Mouse (Mus musculus) urinary bladder, postnatal 4 days (tissue): ENCODE measurements around the gene Smim24.

Source experiments
- DNase-seq, 2 experiments: peaks; one replicate each; pipeline ENCODE4 v3.0.0; 2021 to 2022; ENCODE audit warnings: low spot score in 2 of 2

The Smim24 gene

DNA sequence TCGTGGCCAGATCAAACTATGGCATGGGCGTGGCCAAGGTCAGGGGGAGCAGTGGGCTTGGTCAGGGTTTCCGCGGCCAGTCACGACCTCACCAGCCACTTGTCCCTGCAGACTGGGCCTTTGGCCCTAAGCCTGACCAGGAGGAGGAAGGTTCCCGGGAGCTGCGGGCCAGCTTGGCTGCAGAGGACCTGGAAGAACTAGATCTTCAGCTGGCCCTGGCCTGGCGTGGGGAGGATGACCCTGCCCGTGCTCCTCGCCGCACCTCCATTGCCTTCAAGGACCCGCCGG lies 2.2 kb upstream of the Smim24 start:
- DNase-seq: no peak

DNA sequence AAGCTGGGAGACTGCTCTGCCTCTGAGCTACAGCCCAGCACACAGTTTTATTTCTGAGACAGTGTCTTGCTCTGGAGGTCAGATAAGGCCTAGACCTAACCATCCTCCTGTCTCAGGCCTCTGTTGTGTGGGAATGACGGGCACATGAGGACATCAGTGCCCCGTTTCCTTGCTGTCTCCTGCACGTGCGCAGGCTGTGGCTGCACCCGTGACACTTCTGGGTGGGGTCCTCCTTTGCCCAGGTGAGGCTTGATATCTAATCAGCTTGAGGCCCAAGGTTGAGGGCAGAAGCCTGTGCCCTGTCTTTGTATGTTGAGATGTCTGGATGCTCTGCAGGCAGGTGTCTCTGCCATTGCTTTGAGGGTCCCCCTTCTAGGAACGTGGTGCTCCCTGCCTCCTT lies 581 bp upstream of the Smim24 start:
- DNase-seq: no peak

DNA sequence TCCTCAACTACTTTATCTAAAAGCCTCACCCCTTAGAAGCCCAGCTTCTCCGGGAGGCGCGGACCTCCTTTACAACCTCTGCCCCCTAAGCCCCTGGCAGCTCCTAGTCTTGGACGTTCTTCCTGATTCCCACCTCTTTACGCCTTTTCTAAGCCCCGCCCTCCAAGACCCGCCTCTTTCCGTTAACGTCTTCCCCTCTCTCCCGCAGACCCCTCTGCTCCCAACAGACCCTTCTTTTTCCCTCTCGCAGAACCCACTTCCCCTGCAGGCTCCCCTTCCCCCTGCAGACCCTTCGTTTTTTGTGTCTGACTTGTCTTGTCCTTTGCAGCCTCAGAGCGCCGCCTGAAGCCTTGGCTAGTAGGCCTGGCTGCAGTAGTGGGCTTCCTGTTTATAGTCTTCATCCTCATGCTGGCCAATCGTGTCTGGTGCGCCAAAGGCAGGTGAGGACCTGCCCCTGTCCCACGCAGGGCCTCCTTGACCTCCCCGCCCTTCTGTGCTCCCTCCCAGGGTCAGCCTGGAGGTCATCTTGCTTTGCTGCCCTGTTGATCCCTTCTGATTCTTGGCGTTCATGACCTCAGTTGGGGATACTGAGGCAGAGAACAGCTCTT lies 709 bp downstream of the Smim24 start:
- DNase-seq: no peak

DNA sequence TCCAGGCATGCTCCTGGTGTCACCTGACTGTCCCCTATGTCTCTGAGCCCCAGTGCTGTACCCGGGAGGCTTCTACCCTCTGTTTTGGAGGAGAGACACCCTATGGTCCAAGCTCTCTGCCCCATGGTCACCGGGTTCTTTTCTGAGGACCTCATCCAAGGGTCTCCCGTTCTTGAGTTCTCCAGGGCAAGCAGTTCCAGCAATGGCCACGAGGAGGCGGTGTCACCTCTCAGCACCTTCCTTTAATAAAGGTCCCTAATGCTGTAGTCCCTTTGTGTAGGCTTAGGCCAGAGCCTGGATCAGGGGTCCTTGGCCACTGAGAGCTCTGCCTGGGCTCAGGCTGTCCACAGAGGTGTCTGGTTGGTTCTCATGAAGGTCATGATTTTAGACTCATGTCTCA lies 2.3 kb downstream of the Smim24 start:
- peak in 1 of 2 experiments; percentile 77 for DNase-seq

DNA sequence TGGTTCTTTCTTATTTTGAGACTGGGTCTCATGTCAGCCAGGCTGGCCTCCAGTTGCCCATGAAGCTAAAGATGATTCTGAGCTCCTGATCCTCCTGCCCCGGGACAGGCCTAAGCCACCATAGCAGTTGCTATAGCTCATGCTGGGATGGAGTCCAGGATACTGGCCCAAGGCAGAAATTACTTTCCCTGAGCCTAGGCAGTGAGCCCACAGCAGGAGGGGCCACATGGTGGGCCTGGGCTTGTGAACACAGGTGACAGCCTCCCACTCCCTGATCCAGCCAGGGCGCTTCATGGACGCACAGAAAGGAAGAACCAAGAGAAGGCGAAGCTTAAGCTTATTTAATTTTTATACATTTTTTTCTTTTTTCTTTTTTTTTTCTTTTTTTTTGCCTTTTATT lies 3.0 kb downstream of the Smim24 start:
- DNase-seq: no peak

DNA sequence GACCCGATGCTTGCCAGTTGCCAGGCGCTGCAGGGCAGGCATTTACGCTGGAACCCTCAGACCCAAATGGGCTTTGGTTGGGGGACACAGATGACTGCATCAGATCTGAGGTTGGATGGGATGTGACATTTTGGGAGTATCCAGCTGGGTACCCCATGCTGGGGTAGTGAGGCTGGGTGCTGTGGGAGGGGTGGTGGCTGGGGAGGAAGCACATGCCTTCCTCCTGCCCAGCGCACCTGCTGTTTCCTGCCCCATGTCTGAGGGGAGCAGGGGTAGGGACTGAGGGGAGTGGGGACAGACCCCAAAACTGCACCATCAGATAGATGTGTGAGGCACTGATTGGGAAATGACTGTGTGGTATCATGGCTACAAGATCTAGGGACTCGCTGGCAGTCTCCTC lies 3.9 kb downstream of the Smim24 start:
- DNase-seq: no peak

DNA sequence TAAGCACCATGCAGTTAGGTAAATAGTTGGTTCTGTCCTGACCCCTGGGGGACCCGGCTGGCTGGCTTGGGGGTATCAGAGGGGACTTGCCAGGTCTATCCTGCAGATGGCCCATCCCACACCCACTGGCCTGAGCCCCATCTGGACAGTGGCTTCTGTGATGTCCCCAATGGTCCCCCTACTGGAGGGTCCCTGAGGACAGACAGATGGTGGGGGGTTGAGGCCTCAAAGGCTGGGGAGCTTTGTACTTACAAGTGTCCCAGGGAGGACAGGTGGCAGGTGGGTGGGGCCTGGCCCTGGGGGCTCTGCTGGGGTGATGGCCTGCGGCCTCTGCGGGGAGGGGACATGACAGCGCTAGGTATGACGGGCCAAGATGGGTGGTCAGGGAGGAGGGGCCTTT lies 6.4 kb downstream of the Smim24 start:
- DNase-seq: no peak

DNA sequence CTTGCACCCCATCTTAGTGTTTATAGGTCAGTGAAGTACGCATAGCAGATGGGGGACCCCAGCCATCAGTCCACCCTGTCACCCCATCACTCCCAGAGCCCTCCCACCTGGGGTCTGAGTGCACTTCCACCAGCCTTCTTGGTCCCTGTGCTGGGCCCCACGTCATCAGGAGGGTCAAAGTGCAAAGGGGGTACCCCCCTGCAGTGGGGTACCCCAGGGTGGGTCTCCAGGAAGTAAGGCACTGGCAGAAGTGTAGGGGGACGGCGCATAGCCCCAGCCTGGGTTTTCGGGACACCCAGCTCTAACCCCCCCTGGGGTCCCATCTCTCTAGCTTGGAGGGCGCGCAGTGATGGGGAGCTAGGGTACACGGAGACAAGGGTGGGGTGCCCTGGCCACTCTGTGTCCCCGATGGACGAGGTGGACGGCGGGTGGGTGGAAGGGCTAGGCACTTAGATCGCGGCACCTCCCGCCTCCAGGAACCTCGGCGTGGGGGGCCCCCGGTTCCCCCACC lies 7.0 kb downstream of the Smim24 start:
- DNase-seq: no peak

DNA sequence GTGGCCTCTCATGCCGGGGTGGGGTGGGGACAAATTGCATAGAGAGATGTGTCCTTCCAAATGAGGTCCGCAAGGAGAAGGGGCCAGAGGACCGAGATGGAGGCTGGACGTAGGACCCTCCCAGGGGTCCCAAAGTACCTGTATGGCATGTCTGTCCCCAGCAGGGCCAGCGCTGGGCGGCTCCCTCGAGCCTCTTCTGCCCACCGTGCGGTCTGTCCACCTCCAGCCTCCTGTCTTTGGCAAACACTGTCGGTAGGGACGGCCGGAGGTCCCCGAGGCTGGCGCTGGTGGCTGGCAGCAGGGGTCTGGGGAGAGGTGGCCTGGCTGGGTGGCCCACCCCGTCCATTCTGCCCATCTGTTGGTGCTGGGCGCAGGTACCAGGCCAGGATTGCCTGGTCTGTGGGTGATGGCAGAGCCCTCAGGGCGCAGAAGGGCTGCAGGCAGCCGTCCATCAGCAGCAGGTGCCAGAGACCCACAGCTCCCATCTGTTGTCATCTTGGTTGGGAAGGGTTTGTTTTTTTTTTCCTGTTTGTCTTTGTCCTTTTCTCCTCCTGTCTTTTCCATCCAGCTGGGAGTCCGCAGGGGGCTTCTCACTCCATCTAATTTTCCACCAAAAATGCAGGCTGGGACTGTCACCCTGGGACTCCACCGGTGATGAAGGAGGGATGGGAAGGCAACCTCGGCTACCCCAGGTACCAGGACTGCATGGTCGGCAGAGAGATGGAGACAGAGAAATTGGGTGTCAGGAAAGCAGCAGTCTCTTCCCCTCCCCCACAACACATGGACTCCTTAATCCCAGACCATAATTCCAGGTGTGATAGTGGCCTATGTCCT lies 7.7 kb downstream of the Smim24 start:
- no peak for DNase-seq

DNA sequence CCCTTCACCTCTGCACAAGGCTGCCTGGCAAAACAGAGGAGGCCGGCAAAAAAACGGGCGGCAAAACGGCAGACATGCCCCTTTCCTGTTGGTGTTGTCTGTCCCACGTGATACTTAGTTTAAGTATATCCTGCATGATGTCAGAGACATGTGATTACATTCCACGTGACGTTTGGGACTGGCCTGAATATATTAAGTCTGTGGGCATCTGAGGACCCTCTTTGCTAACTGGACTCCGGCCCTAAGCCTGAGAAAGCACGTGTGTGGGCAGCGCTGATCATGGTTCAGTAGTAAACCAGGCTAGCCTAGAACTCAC lies 8.3 kb downstream of the Smim24 start:
- no peak for DNase-seq

DNA sequence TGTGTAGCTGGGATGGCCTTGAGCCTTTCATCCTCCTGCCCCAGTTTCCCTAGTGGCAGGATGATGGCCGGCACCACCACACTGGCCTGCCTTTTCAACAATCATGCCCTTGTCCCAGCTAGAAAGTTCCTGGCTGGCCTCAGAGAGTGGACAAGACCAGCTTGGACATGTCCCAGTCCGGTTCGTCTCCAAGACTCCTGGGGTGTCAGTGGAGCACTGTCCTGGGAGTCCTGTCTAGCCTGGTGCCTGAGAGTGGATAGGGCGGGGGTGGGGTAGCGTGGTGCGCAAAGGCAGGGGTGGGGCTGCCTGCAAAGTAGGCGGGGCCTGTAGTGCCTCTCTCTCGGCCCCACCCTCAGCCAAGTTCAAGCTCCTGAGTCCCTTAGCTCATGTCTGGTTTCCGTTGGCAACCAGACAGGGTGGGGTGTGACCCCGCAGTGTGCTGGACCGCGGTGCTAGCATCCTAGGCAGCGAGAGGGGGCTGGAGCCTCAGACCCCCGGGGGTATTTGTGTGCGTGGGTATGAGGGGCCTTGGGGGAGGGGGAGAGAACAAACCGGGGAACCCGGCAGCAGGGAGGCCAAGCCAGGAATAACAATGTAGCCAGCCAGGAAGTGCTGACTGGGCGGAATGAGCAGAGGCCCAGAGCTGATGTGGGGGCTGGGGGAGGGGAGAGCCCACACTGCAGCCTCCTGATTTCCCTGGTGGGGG lies 8.8 kb downstream of the Smim24 start:
- DNase-seq: peak; percentile 79 to 81

DNA sequence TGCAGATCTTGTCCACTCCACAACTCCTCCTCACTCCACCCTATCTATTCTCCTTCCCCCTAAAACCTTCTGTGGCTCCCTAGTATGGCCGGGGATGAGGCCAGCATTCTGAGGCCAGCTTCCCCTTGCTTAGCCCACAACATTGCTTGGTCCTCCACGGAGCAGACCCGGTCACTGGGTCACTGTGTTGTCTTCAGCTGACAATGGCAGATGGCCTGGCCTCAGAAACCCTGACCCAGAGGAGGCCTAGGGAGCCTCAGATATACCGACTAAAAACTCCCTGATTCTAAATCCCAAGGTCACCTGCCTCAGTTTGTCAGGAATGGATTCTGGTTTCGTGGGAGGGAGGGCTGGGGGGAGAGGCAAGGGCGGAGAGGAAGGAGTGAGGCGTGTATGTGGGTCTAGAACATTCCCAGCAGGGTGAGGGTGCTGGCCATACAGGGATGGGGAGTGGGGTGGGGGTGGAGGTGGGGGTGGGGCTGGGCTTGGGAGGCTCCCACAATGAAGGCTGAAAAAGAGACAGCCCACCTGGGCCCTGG lies 9.4 kb downstream of the Smim24 start:
- DNase-seq: no peak

DNA sequence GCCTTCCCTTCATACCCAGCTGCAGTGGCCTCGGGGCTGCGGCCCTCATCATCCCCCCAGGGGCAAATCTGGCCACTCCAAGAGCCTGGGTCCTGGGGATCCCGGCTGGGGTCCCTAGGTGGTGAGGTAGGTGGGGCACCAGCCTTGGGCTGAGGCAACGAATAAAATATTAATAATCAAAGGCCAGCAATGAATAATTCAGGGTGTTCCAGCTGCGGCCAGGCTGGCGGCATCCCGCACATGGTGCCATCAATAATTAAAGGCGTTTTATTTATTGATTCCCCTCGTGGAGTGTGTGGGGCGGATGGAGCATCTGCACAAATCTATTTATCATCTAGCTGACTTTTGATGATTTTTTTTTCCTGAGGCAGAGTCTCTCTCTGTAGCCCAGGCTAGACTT lies 10.7 kb downstream of the Smim24 start:
- DNase-seq: no peak

DNA sequence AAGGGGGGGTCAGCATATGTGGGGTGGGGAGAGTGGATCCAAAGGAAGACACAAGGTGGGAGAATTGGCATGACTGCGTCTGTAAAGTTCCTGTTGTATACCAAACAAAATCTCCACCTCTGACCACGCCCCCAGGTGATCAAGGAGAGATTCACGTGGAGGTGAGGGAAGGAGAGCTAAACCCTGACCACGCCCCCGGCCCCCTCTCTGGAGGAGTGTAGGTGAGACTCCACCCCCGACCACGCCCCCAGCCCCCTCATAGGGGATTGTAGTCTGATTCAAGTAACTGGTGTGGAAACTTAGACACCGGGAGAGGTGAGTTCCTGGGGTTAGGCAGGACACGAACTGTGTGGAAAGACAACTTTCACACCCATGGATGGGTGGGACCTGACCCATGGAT lies 11.2 kb downstream of the Smim24 start:
- no peak for DNase-seq

DNA sequence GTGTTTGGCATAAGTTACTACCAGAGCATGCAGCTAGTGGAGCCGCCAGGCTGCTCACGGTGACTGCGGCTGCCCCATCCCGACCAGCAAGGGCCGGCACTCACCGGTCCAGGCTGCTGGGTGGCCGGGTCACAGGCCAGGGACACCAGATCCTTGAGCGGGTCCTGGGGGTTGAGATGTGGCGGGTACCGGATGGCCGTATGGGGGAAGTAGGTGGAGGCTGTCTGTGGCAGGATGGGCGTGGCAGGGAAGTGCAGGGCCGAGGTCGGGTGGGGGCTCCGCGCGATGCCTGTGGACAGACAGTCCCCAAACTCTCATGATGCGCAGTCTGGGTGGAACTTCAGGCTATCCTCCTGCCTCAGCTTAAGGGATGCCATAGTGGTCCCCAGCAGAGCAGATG lies 11.9 kb downstream of the Smim24 start:
- no peak for DNase-seq

DNA sequence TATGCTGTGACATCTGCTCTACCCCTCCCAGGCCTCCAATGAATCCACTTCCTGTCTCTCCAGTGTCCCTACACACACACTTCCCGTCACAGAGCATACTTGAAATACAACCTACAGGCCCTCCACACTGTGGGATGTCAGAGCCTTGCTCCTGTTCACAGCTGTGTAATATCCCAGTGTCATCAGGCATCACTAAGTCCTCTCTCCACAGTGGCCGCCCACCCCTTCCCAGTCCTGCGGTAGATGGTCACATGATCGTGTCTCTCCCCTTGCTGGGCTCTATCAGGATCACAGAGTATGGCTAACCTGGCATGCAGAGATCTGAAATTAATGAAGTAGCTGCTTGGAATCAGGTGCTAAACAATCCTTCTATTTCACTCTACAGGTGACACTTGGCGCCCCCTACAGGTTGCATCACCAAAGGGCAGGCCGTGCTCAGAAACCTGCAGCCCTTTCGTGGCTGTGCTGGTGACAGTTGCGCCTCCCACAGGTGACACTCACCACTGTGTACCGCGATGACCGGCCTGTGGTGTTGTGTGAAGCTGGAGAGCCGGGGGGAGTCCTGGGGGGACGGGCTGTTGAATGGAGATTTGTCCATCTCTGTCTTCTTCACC lies 12.8 kb downstream of the Smim24 start:
- DNase-seq: no peak

DNA sequence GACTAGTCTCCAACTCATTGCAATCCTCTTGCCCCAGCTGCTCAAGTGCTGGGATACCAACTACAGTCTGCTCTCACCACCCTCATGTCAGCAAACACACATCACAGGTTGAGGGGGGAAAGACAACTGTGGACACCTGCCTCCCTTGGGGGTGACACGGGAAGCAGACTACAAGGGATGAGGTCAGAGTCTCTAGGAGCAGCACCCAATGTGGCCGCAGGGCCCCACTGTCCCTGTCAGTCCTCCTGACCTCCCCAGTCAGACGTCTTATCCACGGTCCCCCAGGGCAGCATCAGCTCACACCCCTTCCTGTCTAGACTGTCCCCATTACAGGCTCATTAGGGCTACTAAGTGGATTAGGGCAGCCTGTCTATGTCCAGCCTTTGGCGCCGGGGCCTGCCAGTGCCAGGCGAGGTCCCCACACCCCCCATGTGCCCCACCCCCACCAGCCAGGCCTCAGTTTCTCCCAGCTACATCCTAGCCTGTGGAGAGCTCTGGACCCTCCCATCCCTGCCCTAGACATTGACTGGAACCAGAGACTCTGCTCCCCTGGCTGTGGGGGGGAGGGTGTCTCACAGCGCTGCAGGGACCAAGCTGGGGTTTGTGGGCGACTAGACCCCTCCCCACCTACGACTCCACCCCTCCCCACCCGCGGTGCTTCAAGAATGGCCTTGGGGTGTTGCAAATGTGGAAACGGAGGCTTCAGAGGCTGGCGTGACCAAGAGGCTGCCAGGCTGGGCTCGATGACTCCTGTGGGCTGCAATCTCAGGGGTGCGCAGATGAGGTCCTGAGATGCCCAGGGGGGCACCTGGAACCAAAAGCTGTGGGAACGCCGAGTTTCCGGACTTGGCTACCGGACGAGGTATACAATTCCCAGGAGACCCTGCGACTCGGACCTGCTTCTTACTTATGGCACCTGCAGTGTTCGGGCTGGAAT lies 13.9 kb downstream of the Smim24 start:
- DNase-seq: no peak

DNA sequence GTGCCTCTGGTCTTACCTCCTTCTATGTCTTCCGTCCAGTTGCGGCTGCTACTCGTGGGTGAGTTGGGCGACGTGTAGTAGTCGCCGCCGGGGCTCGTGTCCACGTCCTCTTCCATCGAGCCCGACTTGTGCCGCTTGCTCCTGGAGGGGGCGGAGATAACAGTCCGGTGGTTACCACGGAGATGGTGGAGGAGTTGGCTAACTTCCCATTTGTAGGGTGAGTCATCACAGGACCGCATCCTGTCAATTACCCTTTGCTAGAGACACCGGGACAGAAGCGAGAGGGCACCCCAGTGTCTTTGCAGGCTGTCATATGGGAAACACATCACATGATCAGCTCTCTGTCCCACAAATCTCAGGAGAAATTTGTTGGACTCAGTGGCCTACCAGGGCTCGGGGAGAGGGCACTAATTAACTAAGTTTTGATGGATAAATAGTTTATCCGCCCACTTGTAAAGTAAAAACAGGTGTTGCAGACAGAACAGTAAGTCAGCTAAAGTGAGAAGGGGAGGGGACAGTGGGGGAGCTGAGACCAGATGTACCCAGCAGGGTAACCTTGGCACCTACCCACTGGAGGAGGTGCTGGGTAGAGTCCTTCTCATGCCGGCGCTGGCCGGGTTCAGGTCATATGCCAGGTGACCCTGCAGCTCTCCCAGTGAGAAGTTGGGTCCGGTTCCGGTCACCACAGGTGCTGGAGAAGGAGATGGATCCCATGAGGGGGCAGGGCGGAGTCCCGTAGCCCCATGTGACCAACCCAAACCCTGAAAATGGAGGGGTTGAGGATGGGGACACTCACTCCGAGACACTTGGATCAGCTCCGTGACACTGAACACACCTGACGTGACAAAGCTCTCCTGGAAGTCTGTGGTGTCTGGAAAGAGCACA lies 14.9 kb downstream of the Smim24 start:
- peak in 1 of 2 experiments; percentile 64 for DNase-seq

DNA sequence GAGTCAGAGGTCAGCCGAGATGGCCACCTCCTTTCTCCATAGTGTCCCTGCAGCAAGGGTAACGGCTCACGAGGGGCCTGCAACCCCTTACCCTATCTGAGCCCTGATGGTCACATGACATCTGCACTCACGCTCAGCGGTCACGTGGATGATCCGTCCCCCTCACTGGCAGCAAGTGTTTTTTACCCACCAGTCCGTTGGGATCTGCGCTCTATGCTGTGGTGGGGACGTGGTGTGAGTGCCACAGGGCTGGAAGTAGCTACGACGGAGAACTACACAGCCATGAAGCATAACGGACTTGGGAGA lies 15.5 kb downstream of the Smim24 start:
- no peak for DNase-seq

DNA sequence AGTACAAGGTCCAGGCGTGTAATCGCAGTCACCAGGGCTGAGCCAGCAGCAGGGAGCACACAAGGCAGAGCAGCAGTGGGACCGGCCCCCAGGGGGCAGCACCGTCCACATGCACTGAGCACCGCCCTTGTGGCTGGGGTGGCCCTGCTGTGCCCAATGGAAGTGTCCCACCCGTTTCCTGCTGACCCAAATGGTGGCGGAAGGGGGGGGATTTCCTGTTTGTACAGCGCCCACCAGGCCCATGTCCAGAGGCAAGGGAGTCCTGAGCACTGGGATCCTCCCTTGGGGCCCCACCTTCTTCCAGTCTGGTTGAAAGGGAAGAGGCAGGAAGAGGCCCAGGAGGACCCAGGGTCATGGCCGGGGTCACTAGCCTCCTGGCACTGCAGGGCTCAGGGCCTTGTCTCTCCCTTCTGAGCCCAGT lies 16.0 kb downstream of the Smim24 start:
- peak; percentile 68 to 78 for DNase-seq
